Mouse (Mus musculus) neural tube, embryonic 14.5 days (tissue): ENCODE measurements at regions not wholly inside any gene's neighbourhood (a gene's known extent, or its start where the extent isn't known, plus 50 kb on each side); places are given as distances from the start of the nearest gene placed in this dataset.

Source experiments
- ATAC-seq: fragments of 200-750 bp; cut with Nextera tagmentation; 2 replicates; pipeline ENCODE4 v1.8.0; 2017; ENCODE audit warnings: low read depth, mild to moderate bottlenecking, moderate TSS enrichment, moderate library complexity
- H3K27ac ChIP-seq: fragments of 300-500 bp; sonication (generic); 2 replicates; pipeline ENCODE4 v1.5.1; 2014; ENCODE audit warnings: low read depth, mild to moderate bottlenecking, control low read depth, low read length, moderate library complexity, mixed read lengths
- H3K27me3 ChIP-seq: fragments of 300-500 bp; sonication (generic); 2 replicates; pipeline ENCODE4 v1.6.1; 2014; ENCODE audit warnings: low read length; ENCODE audit not compliant: control insufficient read depth, insufficient read depth
- H3K36me3 ChIP-seq: fragments of 300-500 bp; sonication (generic); 2 replicates; pipeline ENCODE4 v1.6.1; 2014; ENCODE audit warnings: low read length, mixed read lengths; ENCODE audit not compliant: control insufficient read depth, insufficient read depth
- H3K4me1 ChIP-seq: fragments of 300-500 bp; sonication (generic); 2 replicates; pipeline ENCODE4 v1.6.1; 2014; ENCODE audit warnings: low read length; ENCODE audit not compliant: control insufficient read depth, insufficient read depth
- H3K4me2 ChIP-seq: fragments of 300-500 bp; sonication (generic); 2 replicates; pipeline ENCODE4 v1.6.1; 2014; ENCODE audit warnings: mild to moderate bottlenecking, low read depth, low read length, control low read depth
- H3K4me3 ChIP-seq: fragments of 300-500 bp; sonication (generic); 2 replicates; pipeline ENCODE4 v1.5.1; 2014; ENCODE audit warnings: low read depth, low read length, control low read depth, mixed read lengths
- H3K9ac ChIP-seq: fragments of 300-500 bp; sonication (generic); replicated peaks from 2 replicates; pipeline ENCODE4 v1.6.1; 2014; ENCODE audit warnings: low read depth, mild to moderate bottlenecking, control low read depth, low read length, mixed read lengths
- H3K9me3 ChIP-seq: fragments of 300-500 bp; sonication (generic); 2 replicates; pipeline ENCODE4 v1.6.1; 2016; ENCODE audit warnings: low read length; ENCODE audit not compliant: control insufficient read depth
- WGBS: fragments of 180-500 bp; shearing (Covaris S2); extraction: QIAGEN DNeasy Blood & Tissue Kit; methylation state at CpG from one replicate; pipeline ENCODE4 v1.1.7; 2014; 5-methylcytosine and 5-hydroxymethylcytosine counted together

DNA sequence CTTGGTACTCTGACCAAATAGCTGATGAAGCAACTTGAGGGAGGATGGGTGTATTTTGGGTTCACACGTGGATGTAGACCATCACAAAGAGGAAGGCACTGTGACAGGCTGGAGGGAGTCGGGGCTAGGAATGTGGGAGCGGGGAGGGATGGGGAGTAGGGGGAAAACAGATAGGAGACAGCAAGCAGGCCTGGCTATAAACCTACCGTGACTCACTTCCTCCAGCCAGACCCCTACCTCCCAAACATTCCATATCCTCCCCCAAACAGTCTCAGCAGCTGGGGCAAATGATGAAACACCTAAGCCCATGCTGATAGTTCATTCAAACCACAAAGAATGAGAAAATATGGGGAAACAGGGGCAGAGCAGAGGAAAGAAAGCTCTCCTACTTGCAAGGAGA, 91.1 kb upstream of the Sox4 start:
- no peak overlapping the region for H3K27ac ChIP-seq

DNA sequence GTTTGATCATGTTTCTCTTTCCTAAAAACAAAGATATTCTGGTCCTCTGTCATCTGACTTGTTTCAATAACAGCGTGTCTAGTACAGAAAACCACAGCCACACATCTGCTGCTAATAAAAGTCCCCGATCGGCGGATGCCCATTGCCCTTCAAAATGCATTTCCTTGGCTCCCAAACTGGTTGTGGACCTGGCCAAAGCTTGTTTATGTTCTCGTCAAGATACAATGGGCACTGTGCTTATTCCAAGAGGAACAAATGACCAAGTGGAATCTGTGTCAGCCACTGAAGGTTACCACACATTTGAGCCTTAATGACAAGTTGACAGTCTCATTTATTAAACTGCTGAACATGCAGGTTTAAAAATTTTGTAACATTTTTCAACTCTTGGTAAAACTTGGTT, 86.8 kb upstream of the Sox4 start:
- Histone ChIP-seq H3K36me3 (no peaks in the 10 kb centered on the region), H3K4me3 (no peak overlapping the region), H3K27ac (no peak overlapping the region), H3K9me3 (no peaks in the 10 kb centered on the region), H3K9ac (no peak overlapping the region), H3K4me1 (no peaks in the 10 kb centered on the region), H3K27me3 (no peaks in the 10 kb centered on the region), H3K4me2 (no peak overlapping the region)
- ATAC-seq, result no peak
- WGBS, result 93% methylated on average over 5 of the region's 5 CpGs

More for the DNA sequence above, 91.1 kb upstream of the Sox4 start:
- H3K36me3 ChIP-seq, result no peaks in the 10 kb centered on the region
- H3K4me2 ChIP-seq, result no peak overlapping the region
- ATAC-seq, result no peak
- no peaks in the 10 kb centered on the region for H3K4me1 ChIP-seq
- 57% methylated on average over 4 of the region's 4 CpGs for WGBS
- no peak overlapping the region for H3K9ac ChIP-seq
- H3K4me3 ChIP-seq, result no peak overlapping the region
- no peaks in the 10 kb centered on the region for H3K9me3 ChIP-seq
- no peaks in the 10 kb centered on the region for H3K27me3 ChIP-seq

DNA sequence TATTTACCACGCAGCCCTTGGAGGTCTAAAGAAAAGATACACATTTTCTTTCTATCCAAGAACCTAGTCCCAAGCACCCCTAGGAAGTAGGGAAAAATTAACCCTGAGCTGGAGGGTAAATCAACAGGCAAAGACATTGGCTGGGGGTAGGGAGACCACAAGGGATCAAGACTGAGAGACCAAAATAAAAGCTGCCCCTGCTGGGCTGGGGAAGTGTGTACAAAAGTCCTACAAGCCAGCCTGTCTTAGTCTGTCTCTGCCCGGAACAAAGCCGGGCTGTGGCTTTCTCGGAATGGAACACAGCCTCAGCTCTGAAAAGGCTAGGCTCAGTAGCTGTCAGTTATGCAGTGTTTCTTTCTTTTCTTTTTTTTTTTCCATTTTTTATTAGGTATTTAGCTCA, 81.4 kb upstream of the Sox4 start:
- no peak overlapping the region for H3K4me3 ChIP-seq
- ATAC-seq, result no peak
- no peaks in the 10 kb centered on the region for H3K36me3 ChIP-seq
- no peaks in the 10 kb centered on the region for H3K27me3 ChIP-seq
- 32% methylated on average over 4 of the region's 4 CpGs for WGBS
- H3K9ac ChIP-seq, result no peak overlapping the region
- no peak overlapping the region for H3K27ac ChIP-seq
- no peaks in the 10 kb centered on the region for H3K4me1 ChIP-seq
- no peaks in the 10 kb centered on the region for H3K9me3 ChIP-seq
- no peak overlapping the region for H3K4me2 ChIP-seq

DNA sequence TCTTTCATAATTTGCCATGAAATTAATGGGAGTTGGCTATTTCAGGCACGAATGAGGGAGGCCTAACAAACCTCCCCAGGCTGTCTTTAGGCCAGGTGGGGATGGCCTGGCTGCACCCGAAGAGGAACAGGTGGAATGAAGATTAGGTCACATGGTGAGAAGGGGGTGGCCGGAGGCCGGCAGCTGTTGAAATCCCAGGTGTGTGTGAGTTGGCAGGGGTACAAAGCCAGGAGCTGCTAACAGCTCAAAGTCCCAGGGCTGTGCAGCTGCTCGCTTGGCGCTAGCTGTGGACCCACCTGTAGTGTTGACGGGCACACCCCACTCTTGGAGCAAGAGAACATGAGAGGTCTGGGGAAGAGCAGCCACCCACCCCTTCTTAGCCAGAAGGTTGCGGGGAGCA, 80.9 kb upstream of the Sox4 start:
- Histone ChIP-seq H3K4me2 (no peak overlapping the region), H3K9me3 (no peaks in the 10 kb centered on the region), H3K4me1 (no peaks in the 10 kb centered on the region), H3K27ac (no peak overlapping the region), H3K27me3 (no peaks in the 10 kb centered on the region), H3K36me3 (no peaks in the 10 kb centered on the region), H3K4me3 (no peak overlapping the region), H3K9ac (no peak overlapping the region)
- 47% methylated on average over 8 of the region's 8 CpGs for WGBS
- peak; percentile 61; the same call in 1 of the 2 replicates for ATAC-seq

DNA sequence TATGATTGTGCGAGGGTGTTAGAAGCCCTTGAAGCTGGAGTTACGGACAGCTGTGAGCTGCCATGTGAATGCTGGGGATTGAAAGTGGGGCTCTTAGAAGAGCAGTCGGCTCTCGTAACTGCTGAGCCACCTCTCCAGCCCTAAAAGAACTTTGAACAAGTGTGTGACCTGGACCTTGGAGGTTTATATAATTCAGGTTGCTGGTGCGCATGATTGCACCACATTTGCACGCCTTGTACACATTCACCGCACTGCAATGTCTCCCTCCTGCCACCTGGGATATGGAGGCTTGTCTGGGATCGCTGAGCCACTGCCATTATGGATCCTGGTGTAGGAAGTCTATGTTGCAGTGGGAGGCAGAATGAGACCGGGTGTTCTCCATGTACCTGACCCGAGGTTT, 73.6 kb upstream of the Sox4 start:
- no peak overlapping the region for H3K27ac ChIP-seq
- WGBS, result 89% methylated on average over 10 of the region's 10 CpGs
- no peak overlapping the region for H3K9ac ChIP-seq
- no peaks in the 10 kb centered on the region for H3K27me3 ChIP-seq
- no peak overlapping the region for H3K4me3 ChIP-seq
- no peaks in the 10 kb centered on the region for H3K36me3 ChIP-seq
- H3K4me1 ChIP-seq, result no peaks in the 10 kb centered on the region
- no peak for ATAC-seq
- no peak overlapping the region for H3K4me2 ChIP-seq
- H3K9me3 ChIP-seq, result no peaks in the 10 kb centered on the region

- Histone ChIP-seq H3K9ac (no peak overlapping the region), H3K27ac (no peak overlapping the region), H3K36me3 (no peaks in the 10 kb centered on the region), H3K4me1 (no peaks in the 10 kb centered on the region), H3K27me3 (no peaks in the 10 kb centered on the region), H3K4me3 (no peak overlapping the region), H3K4me2 (no peak overlapping the region), H3K9me3 (no peaks in the 10 kb centered on the region)
- ATAC-seq, result no peak
- 90% methylated on average over 1 of the region's 1 CpGs for WGBS
These were observed 70.0 kb upstream of the Sox4 start for GRCm38 (mm10) chr13:29023486-29023885.

DNA sequence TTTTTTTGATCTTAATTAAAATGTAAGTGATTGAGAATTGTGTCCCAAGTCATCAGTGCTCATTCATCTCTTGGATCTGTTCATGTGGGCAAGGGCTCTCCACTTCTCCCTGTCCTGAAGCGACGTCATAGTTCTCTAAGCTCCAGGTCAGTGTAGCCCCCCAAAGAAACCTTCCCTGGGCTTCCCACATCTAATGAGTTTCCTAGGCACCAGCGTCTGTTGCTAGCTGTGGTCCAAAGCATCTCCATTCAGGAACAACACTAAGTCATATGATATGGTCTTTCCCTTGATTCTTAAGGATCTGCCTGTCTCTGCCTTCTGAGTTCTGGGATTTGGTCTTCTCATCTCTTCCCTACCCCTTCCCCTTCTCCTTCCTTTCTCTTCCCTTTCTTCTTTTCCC, 66.3 kb upstream of the Sox4 start:
- Histone ChIP-seq H3K4me3 (no peak overlapping the region), H3K4me2 (no peak overlapping the region), H3K4me1 (peaks cover 2% of the 10 kb centered on the region; the same call in 1 of the 2 replicates), H3K9ac (no peak overlapping the region), H3K27me3 (no peaks in the 10 kb centered on the region), H3K27ac (no peak overlapping the region), H3K9me3 (no peaks in the 10 kb centered on the region), H3K36me3 (no peaks in the 10 kb centered on the region)
- 96% methylated on average over 3 of the region's 3 CpGs for WGBS
- no peak for ATAC-seq

DNA sequence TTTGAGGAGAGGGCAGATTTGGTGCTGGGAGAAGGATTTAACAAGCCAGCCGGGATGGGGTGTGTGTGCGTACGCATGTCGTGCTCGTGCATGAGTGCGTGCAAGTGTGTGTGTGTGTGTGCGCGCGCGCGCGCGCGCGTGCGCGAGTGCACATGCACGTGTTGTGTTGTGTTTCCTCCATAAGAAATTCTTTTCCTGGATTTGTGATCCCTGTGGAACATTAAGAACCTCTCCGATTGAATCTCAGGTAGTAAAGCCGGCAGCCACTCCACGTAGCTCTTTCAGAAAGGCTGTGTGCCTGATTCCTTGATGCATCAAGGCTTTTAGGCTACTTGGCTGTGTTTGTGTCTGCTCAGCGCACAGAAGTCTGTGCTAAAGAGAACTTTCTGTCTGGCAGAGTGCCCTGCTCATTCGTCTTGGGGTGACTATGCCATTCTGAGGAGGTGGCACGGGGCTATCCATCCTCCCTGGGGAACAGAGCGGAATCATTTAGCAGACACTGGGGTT, 62.7 kb upstream of the Sox4 start:
- peak; percentile 71 for ATAC-seq
- peaks cover 17% of the 10 kb centered on the region for H3K4me1 ChIP-seq

DNA sequence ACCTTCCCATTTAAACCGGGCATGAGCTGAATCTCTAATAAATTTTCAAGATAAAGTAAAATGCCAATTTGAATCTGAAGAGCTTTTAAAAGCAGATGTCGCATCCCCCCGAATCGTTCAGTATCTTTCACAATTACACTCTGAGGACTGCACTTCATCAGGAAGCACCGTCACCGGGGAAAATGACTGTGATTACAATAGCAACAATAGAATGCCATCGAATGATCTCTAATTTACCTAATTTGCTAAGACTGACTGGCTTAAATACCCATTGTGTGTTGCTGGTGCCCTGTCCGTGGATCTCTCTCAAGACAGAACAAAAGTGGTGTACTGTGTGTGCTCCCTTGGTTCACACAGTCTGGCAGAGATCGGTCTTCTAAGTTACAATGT, 62.1 kb upstream of the Sox4 start:
- Histone ChIP-seq H3K36me3 (no peaks in the 10 kb centered on the region), H3K9me3 (no peaks in the 10 kb centered on the region), H3K27ac (peak overlapping the region; percentile 92), H3K27me3 (no peaks in the 10 kb centered on the region), H3K4me2 (peak overlapping the region; percentile 41), H3K9ac (peak overlapping the region; percentile 50), H3K4me3 (peak overlapping the region; percentile 25), H3K4me1 (peaks cover 17% of the 10 kb centered on the region)
- ATAC-seq, result peak; percentile 65
- 8% methylated on average over 9 of the region's 9 CpGs for WGBS

More for the DNA sequence above, 62.7 kb upstream of the Sox4 start:
- H3K4me3 ChIP-seq, result peak overlapping the region; percentile 25
- H3K27me3 ChIP-seq, result no peaks in the 10 kb centered on the region
- H3K9me3 ChIP-seq, result no peaks in the 10 kb centered on the region
- H3K27ac ChIP-seq, result peak overlapping the region; percentile 92
- peak overlapping the region; percentile 41 for H3K4me2 ChIP-seq
- no peaks in the 10 kb centered on the region for H3K36me3 ChIP-seq
- peak overlapping the region; percentile 50 for H3K9ac ChIP-seq
- 48% methylated on average over 25 of the region's 25 CpGs for WGBS
